Mouse (Mus musculus) spleen, postnatal 36 days (tissue): Measurements from ENCODE around the gene Cyp2f2.

Experiments
- DNase-seq, 2 experiments: peaks; one replicate each; pipeline ENCODE4 v3.0.0; 2022; ENCODE audit warnings: low spot score in 2 of 2, mixed read lengths in 1 of 2

The Cyp2f2 gene

DNA sequence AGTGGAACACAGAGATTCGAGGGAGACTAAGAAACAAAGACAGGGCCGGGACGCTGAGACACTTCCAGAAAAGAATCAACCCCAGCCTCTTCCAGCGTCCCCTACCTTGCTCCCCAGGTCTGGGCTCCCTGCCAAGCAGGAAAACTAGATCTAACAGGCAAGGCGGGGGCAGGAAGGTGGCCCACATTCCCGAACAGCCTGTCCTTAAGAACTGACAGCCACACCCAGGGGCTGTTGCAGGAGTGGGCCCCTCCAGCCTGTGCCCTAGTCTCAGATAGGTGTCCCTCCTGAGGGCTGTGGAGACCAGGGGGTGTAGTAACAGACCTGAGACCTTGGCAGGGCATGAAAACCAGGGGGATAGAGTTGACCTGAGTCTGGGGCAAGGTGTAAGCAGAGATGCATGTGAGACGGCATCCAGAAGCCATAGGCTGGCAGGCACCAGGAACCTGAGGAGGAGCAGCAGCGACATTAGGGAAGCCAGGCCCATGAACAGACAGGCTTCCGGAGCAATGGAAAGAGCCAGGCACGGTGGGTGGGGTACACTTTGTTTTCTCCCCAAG is 33.6 kb downstream of the Cyp2f2 start, which contains the start of gene Cyp2t4:
Gene Cyp2t4, plus strand, starts transcription at position 510 of the 560 bp plus-strand sequence.
- no peak for DNase-seq

DNA sequence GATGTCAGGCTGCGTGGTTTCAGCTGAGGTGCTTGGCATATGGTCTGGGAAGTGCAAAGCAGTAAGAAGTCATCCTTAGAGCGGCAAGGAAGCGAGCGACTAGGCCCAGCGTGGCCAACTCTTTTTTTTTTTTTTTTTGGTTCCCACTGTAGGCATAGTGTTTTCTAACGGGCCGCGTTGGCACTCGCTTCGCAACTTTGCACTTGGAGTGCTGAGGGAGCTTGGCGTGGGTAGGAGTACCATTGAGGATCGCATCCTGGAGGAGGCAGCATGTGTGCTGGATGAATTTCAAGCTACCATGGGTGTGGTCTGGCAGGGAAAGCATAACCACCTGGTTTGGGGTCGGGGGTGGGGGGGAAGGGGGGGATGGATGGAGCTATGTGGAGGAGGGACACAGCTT is 36.3 kb downstream of the Cyp2f2 start:
- DNase-seq, result no peak

DNA sequence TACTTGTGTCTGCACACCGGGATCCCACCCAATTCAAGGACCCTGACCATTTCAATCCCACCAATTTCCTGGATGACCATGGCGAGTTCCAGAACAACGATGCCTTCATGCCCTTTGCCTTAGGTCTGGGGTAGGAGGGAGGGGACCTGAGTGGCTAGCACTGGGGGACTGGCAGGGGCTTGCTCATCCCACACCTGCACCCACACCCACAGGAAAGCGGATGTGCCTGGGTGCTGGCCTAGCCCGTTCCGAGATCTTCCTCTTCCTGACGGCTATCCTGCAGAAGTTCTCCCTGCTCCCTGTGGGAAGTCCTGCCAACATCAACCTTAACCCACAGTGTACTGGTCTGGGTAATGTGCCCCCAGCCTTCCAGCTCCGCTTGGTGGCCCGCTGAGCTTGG is 38.5 kb downstream of the Cyp2f2 start:
- DNase-seq, result no peak

DNA sequence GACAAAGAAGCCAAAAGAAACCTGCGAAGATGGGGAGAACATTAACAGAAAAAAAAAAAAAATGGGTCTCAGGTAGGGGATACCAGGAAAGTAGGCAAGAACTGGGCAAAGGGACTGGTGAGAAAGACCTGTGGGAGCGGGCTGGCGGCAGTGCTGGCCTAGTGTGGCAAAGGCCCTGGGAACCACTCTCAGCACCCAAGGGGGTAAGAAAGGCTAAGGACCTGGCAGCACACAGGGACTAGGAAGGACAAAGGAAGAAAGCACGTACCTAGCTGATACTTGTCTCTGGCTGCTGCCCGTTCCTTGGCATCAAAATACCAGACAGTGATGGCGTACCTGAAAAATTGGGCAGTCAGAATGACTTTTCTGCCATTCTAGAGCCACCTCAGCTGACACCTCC is 39.5 kb downstream of the Cyp2f2 start:
- no peak for DNase-seq

DNA sequence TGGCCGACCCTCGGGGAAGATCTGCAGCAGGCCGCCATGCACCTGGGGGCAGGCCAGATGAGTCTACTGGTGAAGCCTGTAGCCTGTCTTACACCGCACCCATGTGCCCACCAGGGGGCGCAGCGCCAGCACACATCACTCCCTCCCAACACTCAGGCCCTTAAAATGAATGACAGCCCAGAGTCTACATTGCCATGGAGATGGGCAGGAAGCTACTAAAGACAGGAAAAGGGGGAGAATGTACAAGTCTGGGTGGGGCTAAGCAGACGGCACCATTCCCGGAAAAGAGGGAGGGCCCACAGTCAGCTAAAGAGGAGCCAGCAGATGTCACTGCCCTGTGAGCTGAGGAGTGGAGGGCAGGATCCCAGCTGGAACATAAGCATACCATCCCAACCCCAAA is 40.2 kb downstream of the Cyp2f2 start:
- peak; percentile 84 to 86 for DNase-seq

DNA sequence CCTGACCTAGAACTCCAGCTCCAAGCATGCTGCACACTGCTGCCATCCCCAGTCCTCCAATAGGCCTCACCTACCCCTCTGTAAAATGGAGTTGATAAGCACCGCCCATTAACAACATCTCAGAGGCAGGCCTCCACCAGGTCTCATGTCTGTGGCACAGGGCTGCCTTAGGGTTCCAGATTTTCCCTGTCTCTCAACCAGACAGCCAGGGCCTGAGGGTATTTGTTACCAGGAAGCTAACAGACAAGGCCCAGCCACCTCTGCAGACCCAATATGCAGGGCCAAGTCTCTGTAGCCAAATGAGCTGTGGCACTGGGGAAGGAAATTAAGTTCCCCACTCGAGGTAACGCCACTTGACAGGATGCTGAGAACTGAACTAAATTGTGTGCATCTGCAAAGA is 41.2 kb downstream of the Cyp2f2 start:
- no peak for DNase-seq

DNA sequence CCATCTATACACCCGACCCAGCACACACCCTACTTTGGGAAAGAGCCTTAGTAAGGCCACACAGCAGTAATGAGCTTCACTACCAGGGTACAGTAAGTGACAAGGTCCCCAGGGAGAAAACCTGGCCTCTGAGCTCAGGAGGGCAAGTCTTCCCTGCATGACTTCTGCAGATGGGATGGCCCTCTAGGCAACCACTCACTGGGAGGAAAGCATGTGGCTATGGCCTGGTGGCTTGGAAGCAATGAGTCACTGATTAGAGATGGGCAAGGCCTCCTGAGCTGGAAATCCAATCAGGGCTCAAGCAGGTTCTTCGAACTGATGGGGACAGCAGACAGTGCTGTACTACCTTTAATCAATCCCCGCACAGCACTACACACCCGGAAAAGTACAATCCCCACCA is 42.0 kb downstream of the Cyp2f2 start:
- no peak for DNase-seq

DNA sequence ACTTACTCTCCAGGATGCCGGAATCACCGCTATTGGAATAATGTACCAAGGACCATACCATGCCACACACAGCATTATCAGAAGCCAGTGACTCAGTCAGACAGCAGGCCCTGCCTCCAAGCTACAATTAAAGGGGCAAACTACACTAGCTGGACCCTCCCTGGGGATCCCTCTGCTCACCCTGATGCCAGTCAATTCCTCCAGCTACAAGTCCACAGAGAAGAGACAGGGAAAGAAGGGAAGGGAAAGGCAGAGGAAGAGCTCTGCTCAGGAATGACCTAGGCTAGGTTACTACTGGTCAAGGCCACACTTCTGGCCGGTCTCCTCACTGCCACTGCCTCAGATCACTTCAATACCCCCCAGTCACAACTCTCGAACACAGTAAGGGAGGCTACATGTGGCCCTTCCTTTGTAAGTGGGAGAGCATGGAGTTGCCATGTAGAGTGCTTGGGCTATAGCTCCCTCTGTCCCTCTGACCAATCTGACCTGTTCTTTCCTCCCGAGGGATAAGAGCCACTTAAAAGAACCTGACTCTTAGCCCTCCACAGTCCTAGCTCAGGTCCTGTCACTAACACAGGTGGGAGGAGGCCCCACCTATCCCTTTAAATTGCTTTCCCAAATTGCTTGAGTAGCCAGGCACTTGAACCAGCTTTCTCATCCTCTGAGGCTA is 43.2 kb downstream of the Cyp2f2 start:
- DNase-seq, result no peak

DNA sequence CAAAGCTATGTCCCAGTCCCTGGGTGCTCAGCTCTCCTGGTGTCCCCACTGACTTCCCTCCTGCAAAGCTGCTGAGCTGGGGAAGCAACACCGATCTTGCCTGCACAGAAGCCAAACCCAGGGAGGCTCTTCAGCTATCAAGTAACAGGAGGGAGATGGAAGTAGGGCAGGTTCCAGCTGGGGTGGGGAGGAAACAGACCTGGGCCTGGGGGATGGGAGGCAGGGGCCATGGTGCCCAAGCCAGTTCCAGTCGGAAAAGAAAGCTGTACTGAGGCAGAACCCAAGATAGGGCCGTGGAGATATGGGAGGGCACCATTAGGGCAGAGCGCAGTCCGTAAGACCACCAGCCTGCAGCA is 43.7 kb downstream of the Cyp2f2 start:
- DNase-seq, result no peak

DNA sequence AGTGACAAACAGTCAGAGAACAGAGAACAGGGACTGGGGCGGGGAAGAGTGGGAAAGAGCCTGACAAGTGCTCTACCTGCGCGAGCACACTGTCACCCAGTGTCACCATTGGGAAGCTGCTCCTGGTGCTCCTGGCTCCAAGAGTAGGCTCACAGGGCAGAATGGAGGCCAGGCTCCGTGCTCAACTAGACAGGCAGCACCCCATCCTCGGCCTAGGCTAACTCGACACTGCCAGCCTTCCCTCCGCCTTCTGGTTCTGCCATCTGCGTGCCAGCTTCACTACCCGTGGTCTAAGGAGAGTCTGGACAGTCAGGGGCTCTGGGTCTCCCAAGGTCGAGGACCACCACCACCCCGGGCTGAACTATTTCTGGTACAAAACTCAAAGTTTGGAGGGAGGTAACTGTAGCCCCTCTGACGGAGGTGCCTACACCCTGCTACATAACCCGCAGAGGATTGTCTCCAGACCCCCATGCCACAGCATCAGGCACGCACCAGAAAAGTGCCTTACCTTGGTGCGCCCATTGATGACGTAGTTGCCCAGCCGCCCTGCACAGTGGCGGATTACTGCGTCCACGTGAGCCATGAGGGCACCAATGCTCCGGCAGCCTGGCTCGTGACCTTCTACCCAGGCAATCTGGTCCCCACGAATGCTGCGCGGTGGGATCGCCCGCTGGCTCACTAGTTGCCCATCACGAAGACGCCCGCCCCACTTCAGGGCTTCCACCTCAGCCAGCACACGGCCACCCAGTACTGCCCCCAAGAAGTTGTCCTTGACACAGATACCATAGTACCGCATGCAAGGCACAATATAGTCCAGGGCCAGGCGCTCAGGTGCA is 44.6 kb downstream of the Cyp2f2 start:
- DNase-seq, result no peak

DNA sequence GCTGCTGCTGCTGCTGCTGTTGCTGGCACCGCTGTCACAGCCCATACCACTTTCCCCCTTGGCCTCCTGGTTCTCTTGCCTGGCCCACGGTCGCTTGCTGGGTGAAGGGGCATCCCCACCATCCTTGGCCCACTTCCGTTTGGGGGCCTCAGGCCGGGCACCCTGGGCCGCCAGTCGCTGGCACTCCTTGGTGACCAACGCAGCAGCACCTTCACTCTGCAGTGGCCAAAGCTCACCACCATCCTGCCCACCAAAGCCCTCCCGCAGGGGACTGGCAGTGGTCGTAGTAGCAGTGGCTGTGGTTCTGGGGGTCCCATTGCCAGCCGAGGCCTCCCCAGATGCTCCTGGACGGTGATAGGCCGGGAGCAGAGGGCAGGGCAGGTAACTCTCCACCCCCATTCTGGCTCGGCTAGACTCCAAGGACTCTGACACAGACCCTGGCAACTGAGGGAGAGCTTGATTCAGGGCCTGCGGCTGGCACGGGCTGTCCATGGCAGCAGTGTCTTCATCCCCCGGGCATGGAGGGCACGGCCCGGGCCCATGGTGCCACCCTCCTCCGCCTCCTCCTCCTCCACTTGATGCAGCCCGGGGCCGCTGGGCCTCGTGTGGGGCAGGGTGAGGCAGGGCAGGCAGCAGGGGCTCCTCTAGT is 45.4 kb downstream of the Cyp2f2 start:
- DNase-seq, result peak in 1 of 2 experiments; percentile 19

DNA sequence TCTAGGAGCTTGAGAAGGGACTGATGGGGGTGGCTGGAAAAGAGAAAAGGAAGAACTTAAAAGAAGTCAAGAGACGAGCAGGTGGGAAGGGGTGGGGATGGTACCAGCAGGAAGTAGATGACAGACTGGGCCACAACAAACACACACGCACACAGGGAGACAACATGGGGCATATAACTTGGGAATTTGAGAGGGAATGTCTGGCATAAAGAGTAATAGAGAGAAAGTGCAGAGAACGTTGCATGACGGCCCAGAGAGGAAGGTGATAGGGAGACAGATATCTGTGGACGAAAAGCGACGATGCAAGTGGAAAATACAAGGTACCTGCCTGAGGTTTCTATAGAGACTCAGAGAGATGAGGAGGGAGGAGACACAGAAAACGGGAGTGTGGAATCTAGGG is 46.0 kb downstream of the Cyp2f2 start:
- DNase-seq, result no peak

DNA sequence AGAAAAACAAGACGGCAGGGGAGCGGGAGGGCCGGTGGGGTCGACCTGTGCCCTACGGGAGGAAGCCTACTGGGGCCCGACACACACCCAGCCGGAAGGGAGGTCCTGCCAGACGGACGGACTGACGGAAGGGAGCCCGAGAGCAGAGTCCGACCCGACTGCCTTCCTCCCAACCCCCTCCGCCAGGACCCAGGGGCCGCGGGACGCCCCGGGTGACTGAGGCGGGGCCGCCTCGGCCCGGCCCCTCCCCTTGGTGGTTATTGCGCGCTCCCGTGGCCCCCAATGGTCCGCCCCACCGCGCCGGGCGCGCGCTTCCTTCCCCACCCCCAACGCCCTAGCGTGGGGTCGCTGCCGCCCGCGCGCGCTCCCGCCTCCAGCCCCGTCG is 46.5 kb downstream of the Cyp2f2 start:
- peak; percentile 86 to 87 for DNase-seq

DNA sequence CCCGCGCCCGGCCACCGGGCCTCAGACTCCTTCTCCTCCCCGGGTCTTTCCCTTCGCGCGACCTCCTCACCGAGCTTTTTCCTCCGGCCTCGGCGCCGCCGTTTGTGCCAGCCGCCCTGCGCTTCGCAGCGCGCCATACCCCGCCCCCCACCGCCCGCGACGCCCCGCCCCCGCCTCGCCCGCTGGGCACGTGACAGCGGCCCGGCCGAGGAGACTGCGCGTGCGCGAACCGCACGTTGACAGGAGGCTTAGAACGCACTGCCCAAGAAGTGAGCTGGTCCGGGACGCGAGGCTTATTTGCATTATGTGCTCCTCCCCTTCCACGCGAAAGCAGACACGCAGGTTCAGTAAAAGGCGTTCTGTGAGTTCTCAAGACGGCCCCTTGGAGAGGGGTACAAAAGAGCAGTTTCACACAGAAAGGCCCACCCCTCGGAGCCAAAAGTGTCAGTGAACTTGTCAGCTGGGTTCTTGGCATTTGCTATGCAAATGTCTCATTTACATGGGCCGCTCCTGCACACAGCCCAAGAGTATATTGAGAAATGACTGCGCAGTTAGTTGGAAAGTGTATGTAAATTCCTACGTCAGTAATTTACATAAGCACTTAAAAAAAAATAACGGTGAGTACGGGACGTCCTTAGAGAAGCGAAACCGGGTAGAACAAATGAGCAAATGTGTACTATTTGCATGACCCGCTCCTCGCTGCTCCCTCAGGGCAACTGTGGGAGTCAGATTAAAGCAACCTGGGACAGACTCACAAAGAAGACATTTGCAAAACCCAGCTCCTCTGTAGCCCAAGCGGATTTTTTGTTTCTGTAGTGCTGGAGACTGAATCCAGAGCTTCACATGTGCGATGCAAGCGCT is 47.1 kb downstream of the Cyp2f2 start, which contains the start of gene Egln2:
Gene Egln2, minus strand, starts transcription at position 189 of the 861 bp plus-strand sequence.
- DNase-seq, result peak; percentile 94 to 95

DNA sequence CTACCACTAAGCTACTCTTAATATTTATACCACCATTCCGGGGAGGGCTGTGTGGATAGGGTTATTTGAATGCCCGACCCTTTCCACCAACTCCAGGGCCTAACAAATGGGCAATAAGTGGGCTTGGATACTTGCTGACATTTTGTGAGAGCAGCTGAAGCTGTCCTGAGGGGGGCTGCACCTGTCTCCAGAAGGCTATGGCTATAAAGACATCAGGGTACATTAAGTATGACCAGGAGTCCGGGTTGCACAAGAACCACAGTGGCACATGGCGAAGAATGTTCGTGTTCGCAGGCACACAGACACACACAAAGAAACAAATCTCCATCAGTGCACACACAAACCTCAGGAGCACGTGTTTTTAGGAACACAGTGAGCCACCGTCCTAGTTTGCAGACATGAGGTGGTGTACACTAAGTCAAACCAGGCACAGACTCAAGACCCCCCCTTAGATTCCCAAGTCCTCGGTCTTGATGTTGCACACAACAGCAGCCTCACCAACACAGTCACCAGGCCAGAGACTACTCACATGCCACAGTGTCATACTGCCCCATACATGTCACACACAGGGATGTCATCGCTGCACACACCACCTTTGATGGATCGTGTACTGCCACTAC is 47.9 kb downstream of the Cyp2f2 start:
- DNase-seq, result no peak

DNA sequence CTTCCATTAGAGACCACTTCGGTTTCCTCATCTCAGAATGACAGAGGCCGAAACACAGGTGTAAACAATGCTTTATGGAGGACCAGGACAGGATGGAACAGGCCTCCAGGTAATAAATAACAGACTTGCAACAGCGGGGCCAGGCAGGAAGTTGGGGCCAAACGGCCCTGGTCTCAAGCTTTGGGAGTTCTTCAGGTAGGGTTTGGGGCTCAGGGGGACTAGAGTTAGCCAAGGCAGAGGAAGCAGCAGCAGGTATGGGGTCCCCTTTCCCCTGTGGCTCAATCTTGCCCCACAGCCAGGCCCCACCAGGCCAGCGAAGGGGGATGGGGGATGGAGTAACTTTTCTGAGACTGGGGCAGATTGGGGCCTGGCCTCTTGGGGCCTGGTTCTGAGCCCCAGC is 48.7 kb downstream of the Cyp2f2 start:
- DNase-seq, result no peak

DNA sequence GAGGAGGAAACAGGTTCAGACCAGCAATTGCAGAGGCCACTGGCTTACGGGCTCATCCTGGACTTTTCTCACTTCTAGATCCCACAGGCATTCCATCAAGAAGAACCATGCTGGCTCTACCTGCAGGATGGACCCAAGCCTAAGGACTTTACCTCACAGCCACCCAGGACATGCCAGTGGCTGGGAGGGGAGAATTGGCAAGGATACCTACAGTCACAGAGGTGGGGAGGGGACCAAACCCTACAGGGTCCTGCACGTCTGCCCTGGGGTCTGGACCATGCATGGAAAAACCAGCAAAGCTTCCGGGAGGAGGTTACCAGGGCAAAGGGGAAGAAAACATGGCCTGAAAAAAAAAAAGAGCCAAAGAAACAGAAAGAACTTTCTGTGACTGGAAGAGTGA is 51.3 kb downstream of the Cyp2f2 start:
- no peak for DNase-seq

DNA sequence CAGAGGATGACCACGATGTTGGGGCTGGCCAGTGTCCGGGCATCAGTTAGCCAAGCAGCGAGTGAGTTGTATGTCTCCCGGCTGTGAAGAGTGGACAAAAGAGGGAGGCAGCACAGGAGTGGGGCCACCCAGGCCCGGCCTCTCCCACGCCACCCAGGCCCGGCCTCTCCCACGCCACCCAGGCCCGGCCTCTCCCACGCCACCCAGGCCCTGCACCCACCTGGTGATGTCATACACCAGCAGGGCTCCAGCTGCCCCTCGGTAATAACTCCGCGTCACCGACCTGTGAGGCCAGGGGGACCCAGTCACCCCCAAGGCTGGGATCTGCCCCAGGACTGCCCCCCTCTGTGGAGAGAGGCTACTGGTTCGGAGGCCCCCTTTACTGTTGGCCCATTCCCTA is 54.8 kb downstream of the Cyp2f2 start:
- DNase-seq, result no peak

DNA sequence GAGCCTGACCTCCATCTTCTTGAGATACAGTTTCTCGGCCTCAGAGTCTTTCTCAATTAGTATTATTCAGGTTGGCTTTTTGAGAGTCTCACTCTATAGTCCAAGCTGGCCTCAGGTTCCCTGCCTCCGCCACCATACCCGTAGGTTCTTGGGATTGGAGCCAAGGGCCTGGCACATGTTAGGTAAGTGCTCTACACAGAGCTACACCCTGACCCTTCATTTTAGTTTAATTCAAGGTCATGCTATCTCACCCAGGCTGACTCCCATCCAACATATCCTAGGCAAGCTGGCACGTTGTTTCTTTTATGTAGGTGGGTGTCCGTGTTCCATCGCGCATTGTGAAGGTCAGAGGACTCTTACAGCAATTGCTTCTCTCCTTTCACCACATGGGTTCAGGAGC is 55.2 kb downstream of the Cyp2f2 start:
- no peak for DNase-seq

DNA sequence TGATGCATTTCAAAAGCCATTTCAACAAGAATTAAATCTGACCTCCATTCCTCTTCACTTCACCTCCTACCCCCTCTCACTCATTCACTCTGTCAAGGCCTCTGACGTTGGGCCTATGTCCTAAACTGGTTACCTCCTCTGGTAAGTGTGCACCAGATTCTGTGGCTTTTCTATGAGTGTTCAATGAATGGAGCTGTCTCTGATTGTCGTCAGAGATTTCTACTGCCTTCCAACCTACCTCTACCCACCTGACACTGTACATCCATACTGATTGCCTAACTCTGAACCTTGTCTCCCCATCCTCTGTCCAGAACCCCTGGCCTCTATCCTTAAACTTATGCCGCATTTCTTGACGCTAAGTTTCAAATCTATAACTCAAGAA is 58.2 kb downstream of the Cyp2f2 start:
- DNase-seq, result no peak
